Mouse (Mus musculus): ENCODE results near the gene Irs3. TPM values are rescaled to one million over a fixed set of nuclear protein-coding genes. Genes with fewer than 3 reads are reported as not detected.

The Irs3 gene
- polyA plus RNA-seq, 1 experiment from 2014 or later: 0.31 TPM

Other genes with a start within 250 kb of the Irs3 start
- 0.10 and 0.12 TPM in 2 replicates for gene Zan, start 168.7 kb downstream of the Irs3 start, polyA plus RNA-seq (2016; fragmentation: Nextera tagmentation; extraction: Ambion mirVana)
- gene Pop7, start 143.2 kb downstream of the Irs3 start, polyA plus RNA-seq (2016; fragmentation: Nextera tagmentation; extraction: Ambion mirVana): 56.1 and 59.4 TPM in 2 replicates
- gene Gigyf1, start 127.2 kb downstream of the Irs3 start, polyA plus RNA-seq (2016; fragmentation: Nextera tagmentation; extraction: Ambion mirVana): 13.5 and 14.0 TPM in 2 replicates
- 2.9 and 4.8 TPM in 2 replicates for gene Epo, start 112.5 kb downstream of the Irs3 start, polyA plus RNA-seq (2016; fragmentation: Nextera tagmentation; extraction: Ambion mirVana)
- gene Gnb2, start 112.2 kb downstream of the Irs3 start, polyA plus RNA-seq (2016; fragmentation: Nextera tagmentation; extraction: Ambion mirVana): 287 and 288 TPM in 2 replicates
- gene Actl6b, start 92.2 kb downstream of the Irs3 start, polyA plus RNA-seq (2016; fragmentation: Nextera tagmentation; extraction: Ambion mirVana): 2.0 and 4.8 TPM in 2 replicates
- 1.3 and 2.5 TPM in 2 replicates for gene Tfr2, start 75.9 kb downstream of the Irs3 start, polyA plus RNA-seq (2016; fragmentation: Nextera tagmentation; extraction: Ambion mirVana)
- 14.2 and 15.1 TPM in 2 replicates for gene Mospd3, start 44.7 kb downstream of the Irs3 start, polyA plus RNA-seq (2016; fragmentation: Nextera tagmentation; extraction: Ambion mirVana)
- 61.7 and 62.5 TPM in 2 replicates for gene Pcolce, start 31.9 kb downstream of the Irs3 start, polyA plus RNA-seq (2016; fragmentation: Nextera tagmentation; extraction: Ambion mirVana)
- 0.09 and 0.26 TPM in 2 replicates for gene Fbxo24, start 16.7 kb downstream of the Irs3 start, polyA plus RNA-seq (2016; fragmentation: Nextera tagmentation; extraction: Ambion mirVana)
- 29.0 and 33.4 TPM in 2 replicates for gene Lrch4, start 16.6 kb downstream of the Irs3 start, polyA plus RNA-seq (2016; fragmentation: Nextera tagmentation; extraction: Ambion mirVana)
- gene Gm20605, start 16.5 kb downstream of the Irs3 start, polyA plus RNA-seq (2016; fragmentation: Nextera tagmentation; extraction: Ambion mirVana): 11.7 and 14.0 TPM in 2 replicates
- gene Sap25, start 4.4 kb downstream of the Irs3 start, polyA plus RNA-seq (2016; fragmentation: Nextera tagmentation; extraction: Ambion mirVana): 7.3 and 9.8 TPM in 2 replicates
- 27.2 and 28.0 TPM in 2 replicates for gene Agfg2, start 39.0 kb upstream of the Irs3 start, polyA plus RNA-seq (2016; fragmentation: Nextera tagmentation; extraction: Ambion mirVana)
- gene Nyap1, start 95.9 kb upstream of the Irs3 start, polyA plus RNA-seq (2016; fragmentation: Nextera tagmentation; extraction: Ambion mirVana): 2.9 and 5.1 TPM in 2 replicates
- gene Tsc22d4, start 100.0 kb upstream of the Irs3 start, polyA plus RNA-seq (2016; fragmentation: Nextera tagmentation; extraction: Ambion mirVana): 71.0 and 72.0 TPM in 2 replicates
- 47.5 and 49.2 TPM in 2 replicates for gene Ppp1r35, start 133.1 kb upstream of the Irs3 start, polyA plus RNA-seq (2016; fragmentation: Nextera tagmentation; extraction: Ambion mirVana)
- gene Mepce, start 141.9 kb upstream of the Irs3 start, polyA plus RNA-seq (2016; fragmentation: Nextera tagmentation; extraction: Ambion mirVana): 10.0 and 11.5 TPM in 2 replicates
- 12.9 and 14.8 TPM in 2 replicates for gene Zcwpw1, start 142.1 kb upstream of the Irs3 start, polyA plus RNA-seq (2016; fragmentation: Nextera tagmentation; extraction: Ambion mirVana)
- 0.43 and 0.58 TPM in 2 replicates for gene Pilra, start 190.6 kb upstream of the Irs3 start, polyA plus RNA-seq (2016; fragmentation: Nextera tagmentation; extraction: Ambion mirVana)
- gene Pilrb1, start 212.4 kb upstream of the Irs3 start, polyA plus RNA-seq (2016; fragmentation: Nextera tagmentation; extraction: Ambion mirVana): not detected in 2 replicates
- gene Pilrb2, start 226.1 kb upstream of the Irs3 start, polyA plus RNA-seq (2016; fragmentation: Nextera tagmentation; extraction: Ambion mirVana): not detected in 2 replicates